Mouse (Mus musculus) heart, postnatal 14 days (tissue): ENCODE measurements around the gene Lpar3. TPM values are rescaled to one million over a fixed set of nuclear protein-coding genes. Genes with fewer than 3 reads are reported as not detected.

Source experiments
- total RNA-seq, 2 experiments: library from RNA; stranded (reverse); gene quantifications; 2 replicates each; pipeline ENCODE4 v1.2.3; 2021

The Lpar3 gene
- total RNA-seq, 2 experiments from 2014 or later = 1.0 to 1.1 TPM

Other genes starting within 250 kb of the Lpar3 start
- 10 to 100 TPM; 21.5 to 25.4 TPM for gene Syde2, start 233.1 kb upstream of the Lpar3 start, total RNA-seq
- under 1 TPM in 1 of 2 experiments, not detected in 1; 0.55 TPM for gene Wdr63, start 112.8 kb upstream of the Lpar3 start, total RNA-seq
- under 1 TPM in 1 of 2 experiments, not detected in 1; 0.34 TPM for gene Mcoln3, start 103.5 kb upstream of the Lpar3 start, total RNA-seq
- gene Mcoln2, start 71.1 kb upstream of the Lpar3 start, total RNA-seq = under 1 TPM; 0.12 to 0.29 TPM
- 10 to 100 TPM in 1 of 2 experiments, 1 to 10 TPM in 1; 8.9 to 11.0 TPM for gene Ssx2ip, start 183.7 kb downstream of the Lpar3 start, total RNA-seq
- 1 to 10 TPM; 4.0 to 4.7 TPM for gene Ctbs, start 228.8 kb downstream of the Lpar3 start, total RNA-seq